Mouse (Mus musculus) small intestine, adult 10 weeks (tissue): ENCODE measurements around the gene BC030870. TPM values are rescaled to one million over a fixed set of nuclear protein-coding genes. Genes with fewer than 3 reads are reported as not detected.

Experiments
- polyA plus RNA-seq: library from polyadenylated mRNA; stranded (reverse); fragments of 350-450 nt; fragmentation: Illumina TruSeq; extraction: RNeasy Lipid Tissue Mini Kit (QIAGEN cat#74804); gene quantifications from one replicate; pipeline ENCODE4 v1.2.3, GENCODE M21; 2014; ENCODE audit warnings: low replicate concordance

BC030870 gene
- 240 TPM for polyA plus RNA-seq

GRCm38 (mm10) chr8:65129199-65129788, at the start of gene BC030870:
TSS of gene BC030870 (minus strand) at chr8:65129563.

GRCm38 (mm10) chr8:65074733-65075132, 54.6 kb downstream of the BC030870 start, which contains the start of gene Gm10663:
TSS of gene Gm10663 (plus strand) at chr8:65075033.

GRCm38 (mm10) chr8:65037117-65037533, 92.2 kb downstream of the BC030870 start, which contains the start of gene Apela:
TSS of gene Apela (minus strand) at chr8:65037336.

Other genes with a start within 250 kb of the BC030870 start
- gene Tmem192, start 182.4 kb downstream of the BC030870 start, polyA plus RNA-seq, result 15.9 TPM
- gene Trim75, start 141.7 kb downstream of the BC030870 start, polyA plus RNA-seq, result not detected
- not detected for gene Trim61, start 111.0 kb downstream of the BC030870 start, polyA plus RNA-seq
- not detected for gene Trim60, start 111.0 kb downstream of the BC030870 start, polyA plus RNA-seq
- gene Apela, start 92.2 kb downstream of the BC030870 start, polyA plus RNA-seq, result not detected
- not detected for gene Gm10663, start 54.5 kb downstream of the BC030870 start, polyA plus RNA-seq